Mouse (Mus musculus): ENCODE data around the gene Traf3.

- no peak for TF ChIP-seq POLR2A (IDR thresholded peaks at IDR 0.05; ENCODE audit: low read depth, low read length)
- no peak for TF ChIP-seq CTCF (conservative IDR thresholded peaks at IDR 0.05; ENCODE audit: insufficient read depth, insufficient read length, low read depth, low read length)
These were observed 72.6 kb downstream of the Traf3 start for GRCm38 (mm10) chr12:111238778-111239177.
